ENCODE assay signal across 13 mouse cellular contexts in genomic region chr16:33611291-33611690, GRCm38 (mm10).
"Had no signal": no experiment of that assay in that cellular context is flagged by ENCODE, and none has a peak within 500 bp of the region (broad histone marks: within the 10 kb centered on the region; RNA-seq: fewer than 3 reads in every experiment).

No protein-coding gene starts in this region.

- DNase-seq: kidney, adult 9 months; kidney, postnatal 36 days; layer of hippocampus, adult 9-11 months; layer of hippocampus, postnatal 36 days; lung, adult 18-20 months; midbrain, embryonic 14.5 days; right cerebral cortex, postnatal 14 days; thymus, adult 2 months; thymus, postnatal 25 days had no signal

- H3K27ac ChIP-seq: kidney, postnatal 0 days; limb, embryonic 13.5 days; liver, embryonic 14.5 days had no signal

- H3K4me1 ChIP-seq: stomach, embryonic 15.5 days had no signal

- H3K36me3 ChIP-seq: limb, embryonic 13.5 days; stomach, embryonic 15.5 days had no signal

- H3K4me2 ChIP-seq: limb, embryonic 13.5 days; stomach, embryonic 15.5 days had no signal

- H3K27me3 ChIP-seq: limb, embryonic 13.5 days; stomach, embryonic 15.5 days had no signal

- H3K9me3 ChIP-seq: limb, embryonic 13.5 days; stomach, embryonic 15.5 days had no signal

- H3K4me3 ChIP-seq: limb, embryonic 13.5 days; stomach, embryonic 15.5 days had no signal

- H3K9ac ChIP-seq: limb, embryonic 13.5 days; liver, embryonic 14.5 days; stomach, embryonic 15.5 days had no signal
